Mouse (Mus musculus): ENCODE data around the gene Rnf13.

Rnf13 gene

DNA sequence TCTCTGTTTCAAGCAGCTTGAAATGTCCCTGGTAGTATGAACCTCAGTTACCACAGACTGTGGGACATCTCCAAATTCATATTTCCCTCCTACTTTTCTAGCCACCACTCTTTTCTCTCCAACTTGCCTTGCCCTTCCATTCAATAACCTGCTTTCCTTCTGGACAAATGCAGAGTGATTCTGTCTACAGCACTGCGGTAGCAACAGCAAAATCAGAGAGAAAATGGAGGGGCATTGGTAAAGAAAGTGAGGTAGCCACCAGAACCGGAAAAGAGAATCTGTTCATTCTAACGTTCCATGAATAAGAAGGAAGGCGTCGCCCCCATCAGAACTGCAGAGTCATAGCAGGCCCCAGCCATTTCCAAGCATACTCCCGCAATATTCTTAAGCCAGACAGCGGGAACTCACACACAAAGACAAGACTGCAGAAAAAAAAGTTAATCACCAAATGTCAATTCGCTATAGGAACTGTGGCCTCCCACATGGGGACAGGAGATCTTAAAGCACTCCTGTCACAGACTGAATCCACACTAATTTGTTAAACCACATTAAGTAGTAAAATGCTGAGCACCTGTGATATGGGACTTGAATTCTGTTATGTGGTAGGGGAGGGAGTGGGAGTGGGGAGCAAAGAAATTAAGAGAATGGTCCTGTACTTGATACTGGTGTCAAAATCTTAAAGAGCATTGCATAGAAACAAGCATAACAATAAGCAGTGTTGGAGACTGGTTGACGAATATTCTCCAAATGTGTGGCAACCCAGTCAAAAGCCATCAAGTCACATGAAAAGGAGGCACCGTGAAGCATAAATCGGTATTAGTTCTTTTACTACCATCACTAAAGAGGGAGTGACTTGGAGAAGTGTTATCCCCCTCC, 110.2 kb downstream of the Rnf13 start:
- peak; percentile 19; the same call in 1 of the 2 replicates for ATAC-seq (ENCODE audit: low TSS enrichment)

GRCm38 (mm10) chr3:57846662-57846911, 110.7 kb downstream of the Rnf13 start:
- peak; percentile 2; the same call in 1 of the 2 replicates for ATAC-seq (ENCODE audit: low TSS enrichment)

DNA sequence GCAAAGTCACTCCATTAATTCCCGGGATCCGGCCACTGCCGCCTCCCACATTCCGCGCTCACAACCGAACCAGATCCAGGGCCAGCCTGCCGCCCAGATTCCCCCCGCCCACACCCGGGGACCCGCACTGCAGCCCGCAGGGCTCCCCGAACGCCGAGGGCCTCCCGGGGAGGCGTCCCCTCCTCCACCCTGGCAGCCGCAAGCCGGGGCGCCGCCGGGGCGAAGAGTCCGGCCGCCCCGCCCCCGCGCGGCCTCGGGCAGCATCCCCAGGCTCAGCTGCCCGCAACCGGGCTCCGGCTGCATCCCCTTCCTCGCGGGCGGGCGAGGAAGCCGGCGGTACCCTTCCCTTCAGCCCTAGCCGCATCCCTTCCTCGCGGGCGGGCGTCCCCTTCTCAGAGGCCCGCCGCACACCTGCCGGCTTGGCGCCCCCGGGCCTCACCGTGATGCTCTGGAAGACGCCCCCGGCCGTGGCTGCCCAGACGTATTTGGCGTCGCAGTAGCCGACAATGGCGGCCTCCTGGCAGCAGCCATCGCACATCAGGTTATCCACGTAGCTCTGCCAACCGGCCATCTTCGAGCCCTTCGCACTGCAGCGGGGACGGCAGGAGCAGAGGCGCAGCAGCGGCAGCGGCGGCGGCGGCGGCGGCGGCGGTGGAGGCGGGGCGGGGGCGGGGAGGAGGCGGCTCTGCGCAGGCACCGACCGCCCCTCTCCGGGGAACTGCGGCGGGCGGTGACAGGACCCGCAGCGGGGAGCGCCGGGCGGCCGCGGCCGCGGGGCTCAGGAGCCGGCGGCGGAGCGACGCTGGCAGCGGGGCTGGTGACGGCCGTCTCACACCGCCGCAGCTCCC, 111.3 kb downstream of the Rnf13 start:
- peak; percentile 53 for ATAC-seq (ENCODE audit: low TSS enrichment)

DNA sequence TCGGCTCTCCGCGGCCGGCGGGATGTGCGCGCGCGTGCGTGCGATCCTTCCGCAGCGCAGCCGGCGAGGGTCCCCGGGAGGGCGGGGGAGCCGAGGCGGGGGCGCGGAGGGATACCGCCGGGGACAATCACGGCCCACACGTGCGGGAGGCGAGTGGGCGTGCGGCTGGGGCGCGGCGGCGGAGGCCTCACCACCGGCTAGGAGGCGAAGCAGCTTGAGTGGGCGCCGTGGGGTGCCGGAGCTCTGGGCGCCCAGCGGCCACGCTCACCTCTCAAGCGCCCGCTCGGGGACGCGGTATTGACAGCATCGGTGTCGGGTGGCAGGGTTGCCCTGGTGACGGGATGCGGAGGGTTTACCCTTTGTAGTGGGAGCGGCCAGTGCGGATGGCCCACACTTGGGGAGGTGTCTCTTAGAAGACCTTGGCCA, 111.9 kb downstream of the Rnf13 start, which contains the start of gene Pfn2:
Pfn2 (minus strand) TSS at position 320 of the 426 bp plus-strand sequence.
- ATAC-seq (ENCODE audit: low TSS enrichment) = peak; percentile 49

DNA sequence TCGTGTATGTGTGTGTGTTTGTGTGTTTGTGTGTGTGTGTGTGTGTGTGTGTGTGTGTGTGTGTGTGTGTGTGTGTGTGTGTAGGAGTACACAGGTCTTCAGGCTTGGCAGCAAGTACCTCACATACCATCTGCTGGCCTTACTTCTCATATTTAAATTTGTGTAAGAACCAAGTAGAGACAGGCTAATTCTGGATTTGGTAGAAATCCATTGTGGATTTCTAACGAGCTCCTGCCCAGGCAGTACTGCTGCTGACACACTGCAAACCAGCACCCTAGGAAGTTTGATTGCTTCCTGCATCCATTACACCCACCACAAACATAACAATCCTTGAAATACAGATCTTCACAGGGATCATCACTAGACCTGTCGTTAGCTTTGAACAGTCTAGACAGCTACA, 147.1 kb downstream of the Rnf13 start:
- peak; percentile 99 for ATAC-seq (ENCODE audit: low TSS enrichment)
